Mouse (Mus musculus): ENCODE results near the gene Ggt1. TPM values are rescaled to one million over a fixed set of nuclear protein-coding genes. Genes with fewer than 3 reads are reported as not detected.

Gene Ggt1
- polyA plus RNA-seq, 1 experiment = 4.2 TPM

DNA sequence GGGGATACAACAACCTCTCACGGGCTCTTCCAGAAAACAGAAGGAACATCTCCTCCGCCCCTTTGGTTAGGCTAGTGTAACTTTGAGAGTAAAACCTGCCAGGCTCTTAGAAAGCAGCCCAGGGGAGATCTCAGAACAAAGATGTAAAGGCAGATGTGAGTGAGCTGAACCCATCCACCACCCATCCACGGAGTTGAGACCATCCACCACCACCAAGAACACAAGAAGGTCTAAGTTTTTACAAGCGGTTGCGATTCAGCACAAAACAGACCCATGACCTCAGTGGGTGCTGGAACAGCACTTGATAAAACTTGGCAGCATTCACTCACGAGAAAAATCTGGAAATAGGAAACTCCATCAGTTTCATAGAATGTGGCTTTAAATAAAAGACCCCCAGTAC, 64.5 kb downstream of the Ggt1 start:
- DNase-seq (ENCODE audit: extremely low spot score in 1 of 2, low spot score in 1 of 2) = no peak

DNA sequence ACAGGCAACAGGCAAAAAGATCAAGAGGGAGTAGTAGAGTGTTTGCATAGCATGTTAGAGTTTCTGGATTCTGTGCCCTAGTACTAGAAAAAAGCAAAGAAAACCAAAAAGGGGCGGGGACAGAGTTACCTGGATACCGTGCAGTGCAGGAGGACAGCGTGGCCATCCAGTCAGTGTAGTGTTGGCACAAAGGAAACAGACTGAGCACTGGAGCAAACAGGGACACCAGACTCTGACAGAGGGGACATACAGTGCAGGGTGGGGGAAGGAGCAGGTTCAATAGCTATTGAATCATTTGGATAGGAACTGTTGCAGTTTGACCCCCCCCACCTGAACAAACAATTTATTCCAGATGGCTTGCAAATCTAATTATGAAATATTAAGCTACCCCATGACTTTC, 65.6 kb downstream of the Ggt1 start:
- DNase-seq (ENCODE audit: extremely low spot score in 1 of 2, low spot score in 1 of 2) = no peak

GRCm38 (mm10) chr10:75627490-75627889, 66.1 kb downstream of the Ggt1 start:
- DNase-seq (ENCODE audit: extremely low spot score in 1 of 2, low spot score in 1 of 2) = no peak

- DNase-seq (ENCODE audit: extremely low spot score in 1 of 2, low spot score in 1 of 2) = peak in 1 of 2 experiments; percentile 37
Observed at GRCm38 (mm10) chr10:75632633-75633032, 71.2 kb downstream of the Ggt1 start.

DNA sequence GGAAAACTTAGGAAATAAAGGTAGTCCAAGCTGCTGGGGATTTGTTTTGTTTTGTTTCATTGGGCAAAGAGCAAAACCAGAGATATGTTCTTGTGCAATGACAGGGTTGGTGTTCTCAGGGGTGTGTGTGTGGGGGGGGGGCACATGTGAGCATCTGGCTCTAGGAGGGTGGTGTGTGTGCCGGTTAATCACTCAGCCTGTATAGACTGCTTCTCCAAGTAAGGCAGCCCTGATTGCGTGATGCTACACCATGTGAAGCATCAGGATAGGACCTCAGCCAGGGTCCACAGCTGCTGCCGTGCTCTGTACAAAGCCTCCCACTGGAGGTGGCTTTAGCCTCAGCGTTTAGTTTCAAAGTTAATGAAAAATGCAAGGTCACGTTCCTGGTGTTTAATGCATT, 71.6 kb downstream of the Ggt1 start:
- no peak for DNase-seq (ENCODE audit: extremely low spot score in 1 of 2, low spot score in 1 of 2)

GRCm38 (mm10) chr10:75633576-75634139, 72.3 kb downstream of the Ggt1 start:
- no peak for DNase-seq (ENCODE audit: extremely low spot score in 1 of 2, low spot score in 1 of 2)

DNA sequence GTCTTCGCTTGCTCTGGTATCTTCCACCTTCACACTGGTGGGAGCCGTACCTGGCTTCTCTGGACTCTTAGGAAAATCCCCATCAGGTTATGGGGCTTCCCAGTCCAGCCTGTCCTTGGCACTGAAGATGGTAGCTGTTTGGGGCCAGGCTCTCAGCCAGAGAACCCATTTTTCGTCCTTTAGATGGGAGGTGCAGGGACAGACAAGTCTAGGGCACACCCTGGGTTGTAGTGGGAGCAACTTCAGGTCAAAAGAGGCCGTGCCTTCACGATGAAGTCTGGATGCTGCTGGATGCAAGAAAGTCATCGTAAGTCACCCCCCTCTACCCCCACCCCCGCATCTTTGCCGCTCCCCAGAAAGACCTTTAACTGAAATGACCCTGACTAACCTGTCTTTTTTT, 73.2 kb downstream of the Ggt1 start:
- no peak for DNase-seq (ENCODE audit: extremely low spot score in 1 of 2, low spot score in 1 of 2)

DNA sequence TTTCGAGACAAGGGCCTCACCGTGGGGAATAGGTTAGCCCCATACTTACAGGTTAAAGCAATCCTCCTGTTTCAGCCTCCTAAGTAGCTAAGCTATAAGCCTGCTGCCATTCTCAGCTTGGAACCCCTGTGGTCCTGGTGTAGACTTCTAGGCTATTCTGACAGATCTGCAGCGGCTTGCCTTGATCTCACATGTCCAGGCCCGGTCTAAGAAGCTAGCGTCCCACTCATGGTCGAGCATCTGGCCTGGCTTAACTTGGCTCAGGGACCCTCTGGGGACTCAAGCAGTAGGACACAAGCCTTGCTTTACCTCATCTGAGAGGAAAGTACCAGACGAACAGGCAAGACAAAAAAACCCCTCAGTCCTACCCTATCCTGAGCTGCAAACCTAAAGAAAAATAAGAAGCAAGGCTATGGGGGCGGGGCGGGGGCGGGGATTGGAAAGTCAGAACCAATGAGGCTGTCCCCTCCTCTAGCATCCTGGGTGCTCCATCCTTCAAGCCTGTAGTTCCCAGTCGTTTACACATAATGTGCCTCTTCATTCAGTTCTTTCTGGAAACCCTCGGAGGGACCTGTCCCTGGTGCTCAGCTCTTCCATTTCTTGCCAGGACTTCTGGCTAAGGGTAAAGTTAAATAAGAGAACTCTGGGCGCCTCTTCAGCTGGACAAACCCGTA, 73.8 kb downstream of the Ggt1 start:
- no peak for DNase-seq (ENCODE audit: extremely low spot score in 1 of 2, low spot score in 1 of 2)

GRCm38 (mm10) chr10:75635693-75636055, 74.3 kb downstream of the Ggt1 start:
- DNase-seq (ENCODE audit: extremely low spot score in 1 of 2, low spot score in 1 of 2) = peak; percentile 68 to 95

Other genes with a start within 250 kb of the Ggt1 start
- gene Adora2a, start 244.7 kb upstream of the Ggt1 start, polyA plus RNA-seq (2012; rRNA removed) = 9.6 and 13.3 TPM in 2 replicates
- gene Upb1, start 160.5 kb upstream of the Ggt1 start, polyA plus RNA-seq (2012; rRNA removed) = 0.16 and 0.21 TPM in 2 replicates
- 33.8 and 34.6 TPM in 2 replicates for gene Snrpd3, start 44.1 kb upstream of the Ggt1 start, polyA plus RNA-seq (2012; rRNA removed)
- 15.9 and 17.2 TPM in 2 replicates for gene Gucd1, start 43.6 kb upstream of the Ggt1 start, polyA plus RNA-seq (2012; rRNA removed)
- 8.4 and 8.7 TPM in 2 replicates for gene Lrrc75b, start 1.3 kb upstream of the Ggt1 start, polyA plus RNA-seq (2012; rRNA removed)
- 3.2 and 4.7 TPM in 2 replicates for gene Ggt5, start 27.7 kb downstream of the Ggt1 start, polyA plus RNA-seq (2012; rRNA removed)
- 10.3 and 11.7 TPM in 2 replicates for gene Susd2, start 82.4 kb downstream of the Ggt1 start, polyA plus RNA-seq (2012; rRNA removed)
- 50.9 and 57.4 TPM in 2 replicates for gene Cabin1, start 202.7 kb downstream of the Ggt1 start, polyA plus RNA-seq (2012; rRNA removed)
- 69.6 and 80.8 TPM in 2 replicates for gene Ddt, start 211.8 kb downstream of the Ggt1 start, polyA plus RNA-seq (2012; rRNA removed)
- not detected in 2 replicates for gene Gm20441, start 219.3 kb downstream of the Ggt1 start, polyA plus RNA-seq (2012; rRNA removed)
- gene Gstt3, start 219.8 kb downstream of the Ggt1 start, polyA plus RNA-seq (2012; rRNA removed) = 8.6 and 10.4 TPM in 2 replicates
- 29.8 and 39.9 TPM in 2 replicates for gene Gstt1, start 237.0 kb downstream of the Ggt1 start, polyA plus RNA-seq (2012; rRNA removed)